Comparison of ENCODE assay signal across 23 mouse cellular contexts in the genomic region with DNA sequence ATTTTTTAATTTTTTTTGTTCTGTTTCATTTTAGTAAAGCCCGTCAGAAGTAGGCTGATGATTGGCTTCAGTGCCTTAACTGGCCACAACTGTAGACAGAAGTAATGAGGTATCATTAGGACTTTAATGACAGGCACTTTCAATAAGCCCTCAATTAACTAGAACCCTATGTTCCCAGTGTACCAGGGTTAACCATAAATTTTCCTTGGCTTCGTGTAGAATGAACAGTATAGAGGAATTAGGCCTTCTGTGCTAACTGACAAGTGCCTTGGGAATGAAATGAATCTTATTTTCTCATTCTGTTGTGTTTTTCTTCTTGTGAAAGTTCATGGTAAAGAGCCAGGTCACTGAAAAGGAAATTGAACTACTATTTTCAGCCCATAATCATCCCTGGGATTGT. TPM values are rescaled to one million over a fixed set of nuclear protein-coding genes. Genes with fewer than 3 reads are reported as not detected.
A peak's percentile ranks its signal among the peaks of the same experiment; 100 is the strongest.
DNase-seq lines count a peak whose midpoint lies in the region; ATAC-seq and TF ChIP-seq lines count a peak whose summit lies in the region.
"Had no signal": no experiment of that assay in that cellular context is flagged by ENCODE, and none has a peak within 500 bp of the region (broad histone marks: within the 10 kb centered on the region; RNA-seq: fewer than 3 reads in every experiment).

No protein-coding gene starts in this region.

- no peaks in the 10 kb centered on the region for H3K9me3 ChIP-seq in embryonic facial prominence, embryonic 11.5 days (replicated peaks; ENCODE audit: control insufficient read depth, low read length)
- H3K9me3 ChIP-seq in embryonic facial prominence, embryonic 10.5 days: no peaks in the 10 kb centered on the region
- H3K9me3 ChIP-seq in forebrain, embryonic 16.5 days (ENCODE audit: control insufficient read depth, low read length): no peaks in the 10 kb centered on the region
- no peaks in the 10 kb centered on the region for H3K9me3 ChIP-seq in limb, embryonic 11.5 days (ENCODE audit: control insufficient read depth, low read length)
- no peaks in the 10 kb centered on the region for H3K9me3 ChIP-seq in midbrain, postnatal 0 days (ENCODE audit: low read length)
- H3K9me3 ChIP-seq in kidney, embryonic 15.5 days (replicated peaks): no peaks in the 10 kb centered on the region
- H3K9me3 ChIP-seq: embryonic facial prominence, embryonic 13.5 days; heart, embryonic 13.5 days; hindbrain, embryonic 15.5 days had no signal

- 45% methylated on average over 2 of the region's 2 CpGs for WGBS in embryonic facial prominence, embryonic 11.5 days
- 57% methylated on average over 2 of the region's 2 CpGs for WGBS in embryonic facial prominence, embryonic 10.5 days
- WGBS in forebrain, embryonic 16.5 days: 20% methylated on average over 2 of the region's 2 CpGs
- WGBS in limb, embryonic 11.5 days: 11% methylated on average over 2 of the region's 2 CpGs
- WGBS in midbrain, postnatal 0 days: 82% methylated on average over 2 of the region's 2 CpGs
- 48% methylated on average over 2 of the region's 2 CpGs for WGBS in kidney, embryonic 15.5 days

- H3K4me3 ChIP-seq in embryonic facial prominence, embryonic 11.5 days (ENCODE audit: low read depth, low read length): no peak overlapping the region
- no peak overlapping the region for H3K4me3 ChIP-seq in embryonic facial prominence, embryonic 10.5 days
- H3K4me3 ChIP-seq in forebrain, embryonic 16.5 days (replicated peaks; ENCODE audit: low read length): no peak overlapping the region
- H3K4me3 ChIP-seq in limb, embryonic 11.5 days (ENCODE audit: low read depth, low read length): no peak overlapping the region
- H3K4me3 ChIP-seq in midbrain, postnatal 0 days (ENCODE audit: low read depth, low read length): no peak overlapping the region
- H3K4me3 ChIP-seq in kidney, embryonic 15.5 days (replicated peaks): no peak overlapping the region
- H3K4me3 ChIP-seq: embryonic facial prominence, embryonic 13.5 days; gastrocnemius, adult 2 months; heart, embryonic 13.5 days; hindbrain, embryonic 15.5 days had no signal

- H3K9ac ChIP-seq in embryonic facial prominence, embryonic 11.5 days (replicated peaks; ENCODE audit: low read length): no peak overlapping the region
- no peak overlapping the region for H3K9ac ChIP-seq in forebrain, embryonic 16.5 days (replicated peaks; ENCODE audit: low read depth, low read length)
- no peak overlapping the region for H3K9ac ChIP-seq in limb, embryonic 11.5 days (ENCODE audit: low read length)
- H3K9ac ChIP-seq in midbrain, postnatal 0 days (replicated peaks; ENCODE audit: low read length, poor library complexity, severe bottlenecking): no peak overlapping the region
- no peak overlapping the region for H3K9ac ChIP-seq in kidney, embryonic 15.5 days
- H3K9ac ChIP-seq: embryonic facial prominence, embryonic 13.5 days; heart, embryonic 13.5 days; hindbrain, embryonic 15.5 days had no signal

- H3K27ac ChIP-seq in embryonic facial prominence, embryonic 11.5 days (replicated peaks; ENCODE audit: low read depth, low read length): no peak overlapping the region
- no peak overlapping the region for H3K27ac ChIP-seq in embryonic facial prominence, embryonic 10.5 days (replicated peaks)
- H3K27ac ChIP-seq in forebrain, embryonic 16.5 days (ENCODE audit: low read length): no peak overlapping the region
- no peak overlapping the region for H3K27ac ChIP-seq in limb, embryonic 11.5 days (replicated peaks; ENCODE audit: low read depth, low read length)
- no peak overlapping the region for H3K27ac ChIP-seq in midbrain, postnatal 0 days (ENCODE audit: low read depth, low read length)
- H3K27ac ChIP-seq in kidney, embryonic 15.5 days: no peak overlapping the region
- H3K27ac ChIP-seq: embryonic facial prominence, embryonic 13.5 days; gastrocnemius, adult 2 months; heart, embryonic 13.5 days; hindbrain, embryonic 15.5 days had no signal

- H3K4me2 ChIP-seq in embryonic facial prominence, embryonic 11.5 days (ENCODE audit: low read depth, low read length): no peak overlapping the region
- no peak overlapping the region for H3K4me2 ChIP-seq in forebrain, embryonic 16.5 days (ENCODE audit: low read length)
- H3K4me2 ChIP-seq in limb, embryonic 11.5 days (ENCODE audit: low read depth, severe bottlenecking): no peak overlapping the region
- H3K4me2 ChIP-seq in midbrain, postnatal 0 days (ENCODE audit: low read depth, low read length, poor library complexity, severe bottlenecking): no peak overlapping the region
- H3K4me2 ChIP-seq in kidney, embryonic 15.5 days: no peak overlapping the region
- H3K4me2 ChIP-seq: embryonic facial prominence, embryonic 13.5 days; heart, embryonic 13.5 days; hindbrain, embryonic 15.5 days had no signal

- ATAC-seq in embryonic facial prominence, embryonic 11.5 days (replicated peaks; ENCODE audit: insufficient number of reproducible peaks, low FRiP score, low TSS enrichment, low read depth): no peak
- ATAC-seq in forebrain, embryonic 16.5 days: 0 out of 2 replicates have a peak, but pooled peaks have one; percentile 43
- peak; percentile 89 for ATAC-seq in limb, embryonic 11.5 days (ENCODE audit: insufficient number of reproducible peaks, low FRiP score, low TSS enrichment, low read depth)
- ATAC-seq in midbrain, postnatal 0 days (ENCODE audit: low FRiP score): no peak
- ATAC-seq in kidney, embryonic 15.5 days (replicated peaks; ENCODE audit: low FRiP score): no peak
- ATAC-seq: CD4-positive, CD25-positive, alpha-beta regulatory T cell, adult 4 months; inflammation-experienced regulatory T-cells, adult 6 months; intestine, postnatal 0 days had no signal

- H3K27me3 ChIP-seq in embryonic facial prominence, embryonic 11.5 days (ENCODE audit: control insufficient read depth, insufficient read depth, low read length): no peaks in the 10 kb centered on the region
- no peaks in the 10 kb centered on the region for H3K27me3 ChIP-seq in embryonic facial prominence, embryonic 10.5 days (replicated peaks; ENCODE audit: low read depth, poor library complexity, severe bottlenecking)
- H3K27me3 ChIP-seq in forebrain, embryonic 16.5 days (replicated peaks; ENCODE audit: control insufficient read depth, insufficient read depth, low read length): no peaks in the 10 kb centered on the region
- no peaks in the 10 kb centered on the region for H3K27me3 ChIP-seq in limb, embryonic 11.5 days (ENCODE audit: control insufficient read depth, insufficient read depth, low read length)
- no peaks in the 10 kb centered on the region for H3K27me3 ChIP-seq in midbrain, postnatal 0 days (ENCODE audit: insufficient read depth, low read length)
- no peaks in the 10 kb centered on the region for H3K27me3 ChIP-seq in kidney, embryonic 15.5 days
- H3K27me3 ChIP-seq: heart, embryonic 13.5 days; hindbrain, embryonic 15.5 days had no signal

- peak; percentile 28 for DNase-seq in embryonic facial prominence, embryonic 11.5 days (ENCODE audit: low spot score)
- DNase-seq in embryonic facial prominence, embryonic 10.5 days (ENCODE audit: low spot score): no peak
- DNase-seq in adipocyte (ENCODE audit: low spot score): peak; percentile 56
- no peak for DNase-seq in limb, embryonic 11.5 days (ENCODE audit: low spot score)
- no peak for DNase-seq in midbrain, postnatal 0 days (ENCODE audit: low spot score)
- DNase-seq in kidney, postnatal 4 days: no peak
- DNase-seq: adrenal gland, postnatal 14 days; B cell, adult 2 months; cerebellum, adult 18-20 months; cerebellum, adult 9-11 months; cerebellum, postnatal 36 days; gastrocnemius, adult 2 months; gastrocnemius, postnatal 25 days; heart, postnatal 36 days had no signal

- no peaks in the 10 kb centered on the region for H3K4me1 ChIP-seq in embryonic facial prominence, embryonic 11.5 days (ENCODE audit: control insufficient read depth, insufficient read depth, low read length)
- peaks cover 4% of the 10 kb centered on the region; the same call in 1 of the 2 replicates for H3K4me1 ChIP-seq in embryonic facial prominence, embryonic 10.5 days
- no peaks in the 10 kb centered on the region for H3K4me1 ChIP-seq in forebrain, embryonic 16.5 days (replicated peaks; ENCODE audit: control insufficient read depth, insufficient read depth, low read length)
- peaks cover 11% of the 10 kb centered on the region; the same call in 1 of the 2 replicates for H3K4me1 ChIP-seq in limb, embryonic 11.5 days (ENCODE audit: control insufficient read depth, insufficient read depth, low read length)
- H3K4me1 ChIP-seq in midbrain, postnatal 0 days (ENCODE audit: insufficient read depth, low read length): no peaks in the 10 kb centered on the region
- H3K4me1 ChIP-seq in kidney, embryonic 15.5 days: no peaks in the 10 kb centered on the region
- H3K4me1 ChIP-seq: embryonic facial prominence, embryonic 13.5 days; heart, embryonic 13.5 days; hindbrain, embryonic 15.5 days had no signal

- no peak for TF ChIP-seq CTCF in midbrain, postnatal 0 days (IDR thresholded peaks at IDR 0.05)

- H3K36me3 ChIP-seq in embryonic facial prominence, embryonic 11.5 days (replicated peaks; ENCODE audit: control insufficient read depth, insufficient read depth, low read depth, low read length): no peaks in the 10 kb centered on the region
- H3K36me3 ChIP-seq in embryonic facial prominence, embryonic 10.5 days (replicated peaks): no peaks in the 10 kb centered on the region
- no peaks in the 10 kb centered on the region for H3K36me3 ChIP-seq in forebrain, embryonic 16.5 days (ENCODE audit: control insufficient read depth, insufficient read depth)
- no peaks in the 10 kb centered on the region for H3K36me3 ChIP-seq in limb, embryonic 11.5 days (ENCODE audit: control insufficient read depth, insufficient read depth, low read length)
- H3K36me3 ChIP-seq in midbrain, postnatal 0 days (ENCODE audit: insufficient read depth, low read length): no peaks in the 10 kb centered on the region
- H3K36me3 ChIP-seq in kidney, embryonic 15.5 days: no peaks in the 10 kb centered on the region
- H3K36me3 ChIP-seq: embryonic facial prominence, embryonic 13.5 days; G1E; heart, embryonic 13.5 days; hindbrain, embryonic 15.5 days had no signal

RNA-seq across cellular contexts. Expression of gene Spp1, which starts 18.9 kb away (rescaled TPM):
- polyA plus RNA-seq in embryonic facial prominence, embryonic 11.5 days (2014; fragmentation: Nextera tagmentation; extraction: Ambion mirVana): 10.3 and 13.5 TPM in 2 replicates
- 6.0 and 6.5 TPM in 2 replicates for polyA plus RNA-seq in embryonic facial prominence, embryonic 10.5 days (2016; fragmentation: Nextera tagmentation; extraction: Ambion mirVana)
- polyA plus RNA-seq in forebrain, embryonic 16.5 days (2015; fragmentation: Nextera tagmentation; extraction: Ambion mirVana): 12.1 and 43.3 TPM in 2 replicates
- 5.0 and 9.9 TPM in 2 replicates for polyA plus RNA-seq in limb, embryonic 11.5 days (2014; fragmentation: Nextera tagmentation; extraction: Ambion mirVana)
- total RNA-seq in midbrain, postnatal 0 days (2014; rRNA removed): 14.3 and 18.4 TPM in 2 replicates
- 25.9 and 31.2 TPM in 2 replicates for polyA plus RNA-seq in midbrain, postnatal 0 days (2015; fragmentation: Nextera tagmentation; extraction: Ambion mirVana)
- polyA plus RNA-seq in kidney, embryonic 15.5 days (2015; fragmentation: Nextera tagmentation; extraction: Ambion mirVana): 64.9 and 527 TPM in 2 replicates
- total RNA-seq: G1E had no signal
- polyA plus RNA-seq: G1E had no signal

RNA-seq across cellular contexts. Expression of gene Pkd2, which starts 43.3 kb away (rescaled TPM):
- polyA plus RNA-seq in embryonic facial prominence, embryonic 11.5 days (2014; fragmentation: Nextera tagmentation; extraction: Ambion mirVana): 18.1 and 18.7 TPM in 2 replicates
- polyA plus RNA-seq in embryonic facial prominence, embryonic 10.5 days (2016; fragmentation: Nextera tagmentation; extraction: Ambion mirVana): 10.3 and 10.5 TPM in 2 replicates
- 7.0 and 7.8 TPM in 2 replicates for polyA plus RNA-seq in forebrain, embryonic 16.5 days (2015; fragmentation: Nextera tagmentation; extraction: Ambion mirVana)
- polyA plus RNA-seq in limb, embryonic 11.5 days (2014; fragmentation: Nextera tagmentation; extraction: Ambion mirVana): 21.1 and 25.3 TPM in 2 replicates
- 25.8 and 29.1 TPM in 2 replicates for total RNA-seq in midbrain, postnatal 0 days (2014; rRNA removed)
- polyA plus RNA-seq in midbrain, postnatal 0 days (2015; fragmentation: Nextera tagmentation; extraction: Ambion mirVana): 4.8 and 5.2 TPM in 2 replicates
- 16.5 and 18.5 TPM in 2 replicates for polyA plus RNA-seq in kidney, embryonic 15.5 days (2015; fragmentation: Nextera tagmentation; extraction: Ambion mirVana)
- polyA plus RNA-seq: G1E had no signal

Comparison
In these comparisons a context has a peak if more than half of its experiments do, and no peak if none do; other contexts are left out.
1. DNase-seq: peak in embryonic facial prominence, embryonic 11.5 days (single experiment) and adipocyte (single experiment); none in embryonic facial prominence, embryonic 10.5 days (single experiment), limb, embryonic 11.5 days (single experiment), midbrain, postnatal 0 days (single experiment) and kidney, postnatal 4 days (0 of 2).
2. ATAC-seq: peak in forebrain, embryonic 16.5 days (single experiment) and limb, embryonic 11.5 days (single experiment); none in embryonic facial prominence, embryonic 11.5 days (single experiment), midbrain, postnatal 0 days (single experiment) and kidney, embryonic 15.5 days (single experiment).